Mouse (Mus musculus): ENCODE data around the gene Pttg1.

The Pttg1 gene

DNA sequence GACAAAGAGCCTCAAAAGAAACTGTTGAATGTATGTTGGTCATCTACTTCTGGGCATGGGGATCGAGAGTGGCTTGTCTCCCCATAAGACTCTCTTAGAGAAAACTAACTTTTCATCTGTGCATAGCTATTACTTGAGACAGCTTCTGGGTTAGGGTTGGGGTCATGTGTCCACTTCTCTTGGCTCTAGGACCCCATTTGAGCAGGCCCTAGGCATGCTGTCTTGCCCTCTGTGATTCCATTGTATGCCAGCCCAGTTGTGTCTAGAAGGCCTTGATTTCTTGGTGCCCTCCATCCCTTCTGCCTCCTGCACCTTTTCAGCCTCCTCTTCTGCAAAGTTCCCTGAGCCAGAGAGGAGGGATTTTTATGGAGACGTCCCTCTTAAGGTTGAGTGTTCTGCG lies 54.2 kb downstream of the Pttg1 start:
- no peak for DNase-seq

Data from thymus, postnatal 14 days (tissue).